Mouse (Mus musculus) spleen, adult 2 months (tissue): ENCODE measurements at regions not wholly inside any gene's neighbourhood (a gene's known extent, or its start where the extent isn't known, plus 50 kb on each side); places are given as distances from the start of the nearest gene placed in this dataset.

Source experiments
- CTCF ChIP-seq: fragments of 200-500 bp; IDR thresholded peaks from 2 replicates; pipeline ENCODE4 v1.5.1; 2011; ENCODE audit warnings: mild to moderate bottlenecking, inconsistent platforms; ENCODE audit not compliant: insufficient read depth, insufficient read length, insufficient replicate concordance; ENCODE audit errors: extremely low read depth
- POLR2A ChIP-seq: fragments of 200-500 bp; IDR thresholded peaks from 2 replicates; pipeline ENCODE4 v1.6.1; 2011; ENCODE audit warnings: low read depth, low read length, inconsistent platforms

DNA sequence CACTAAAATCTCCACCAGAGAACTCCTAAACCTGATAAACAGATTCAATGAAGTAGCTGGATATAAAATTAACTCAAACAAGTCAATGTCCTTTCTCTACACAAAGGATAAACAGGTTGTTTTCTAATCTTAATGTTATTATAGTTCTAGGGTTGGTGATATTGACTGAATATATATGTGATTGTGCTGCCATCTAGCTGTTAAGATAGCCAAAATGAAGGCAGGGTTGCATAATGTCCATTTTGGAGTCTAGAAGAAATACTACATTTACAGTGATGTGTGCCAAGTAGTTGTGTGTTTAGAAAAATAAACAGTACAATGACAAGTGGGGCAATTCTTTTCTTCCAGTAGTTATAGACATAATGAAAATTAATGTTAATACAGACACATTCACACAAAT, 1379.9 kb upstream of the Tacstd2 start:
- no peak for TF ChIP-seq CTCF
- TF ChIP-seq POLR2A = no peak
